Mouse (Mus musculus) thymus, adult 18-20 months (tissue): ENCODE measurements around the gene Ssxb3.
"Not testable (repeated sequence)": the region's sequence is repeated elsewhere in the genome, so short reads cannot be mapped to it uniquely, and the experiment has no call there.

Experiments
- DNase-seq, 2 experiments: peaks; one replicate each; pipeline ENCODE4 v3.0.0; 2022; ENCODE audit warnings: mixed read lengths in 2 of 2

The Ssxb3 gene

DNA sequence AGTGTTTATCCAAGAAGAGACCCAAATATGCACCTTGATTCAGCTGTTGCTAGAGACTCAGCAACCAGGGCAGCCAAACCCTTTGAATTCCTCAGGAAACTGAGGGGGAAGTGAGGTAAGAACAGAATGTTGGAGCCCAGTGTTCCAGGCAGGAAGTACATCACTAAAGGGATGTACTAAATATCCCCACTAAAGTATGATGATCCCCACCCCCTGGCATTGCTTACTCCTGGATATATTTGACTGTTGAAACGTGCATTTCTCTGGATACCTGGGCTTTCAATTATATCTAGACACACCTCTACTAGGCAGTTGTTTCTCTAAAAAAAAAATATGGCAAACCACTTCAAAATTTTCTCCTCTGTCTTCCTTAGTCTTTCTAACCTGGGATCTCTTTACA, at the start of gene Ssxb3:
Gene Ssxb3 (minus strand): TSS at position 101 of the 400 bp plus-strand sequence.
- DNase-seq: not testable (repeated sequence)

- DNase-seq: not testable (repeated sequence)
These were observed 43.5 kb downstream of the Ssxb3 start, which contains the start of gene Ssxb6 for GRCm38 (mm10) chrX:8548155-8548554. Gene Ssxb6, minus strand, starts transcription at chrX:8548255.
